Mouse (Mus musculus) midbrain, embryonic 11.5 days (tissue): Measurements from ENCODE around the gene Tespa1. TPM values are rescaled to one million over a fixed set of nuclear protein-coding genes. Genes with fewer than 3 reads are reported as not detected.
A peak's percentile ranks its signal among the peaks of the same experiment; 100 is the strongest.
"Not testable (repeated sequence)": the region's sequence is repeated elsewhere in the genome, so short reads cannot be mapped to it uniquely, and the experiment has no call there.

ENCODE experiments used
- ATAC-seq: fragments of 200-750 bp; cut with Nextera tagmentation; 2 replicates; pipeline ENCODE4 v1.8.0; 2017; ENCODE audit warnings: moderate TSS enrichment, moderate library complexity; ENCODE audit not compliant: low FRiP score
- DNase-seq: peaks from one replicate; pipeline ENCODE4 v3.0.0; 2015; ENCODE audit warnings: low spot score; ENCODE audit errors: missing footprints
- H3K27ac ChIP-seq: fragments of 300-500 bp; sonication (generic); 2 replicates; pipeline ENCODE4 v1.5.1; 2014; ENCODE audit warnings: low read depth, low read length
- H3K27me3 ChIP-seq: fragments of 300-500 bp; sonication (generic); 2 replicates; pipeline ENCODE4 v1.6.1; 2014; ENCODE audit warnings: mild to moderate bottlenecking, low read length, moderate library complexity, mixed read lengths; ENCODE audit not compliant: control insufficient read depth, insufficient read depth
- H3K36me3 ChIP-seq: fragments of 300-500 bp; sonication (generic); 2 replicates; pipeline ENCODE4 v1.6.1; 2014; ENCODE audit warnings: mild to moderate bottlenecking, low read length, moderate library complexity, mixed read lengths; ENCODE audit not compliant: control insufficient read depth, insufficient read depth
- H3K4me1 ChIP-seq: fragments of 300-500 bp; sonication (generic); 2 replicates; pipeline ENCODE4 v1.6.1; 2014; ENCODE audit warnings: low read length; ENCODE audit not compliant: control insufficient read depth, insufficient read depth
- H3K4me2 ChIP-seq: fragments of 300-500 bp; sonication (generic); 2 replicates; pipeline ENCODE4 v1.6.1; 2014; ENCODE audit warnings: mild to moderate bottlenecking, moderate library complexity
- H3K4me3 ChIP-seq: fragments of 300-500 bp; sonication (generic); 2 replicates; pipeline ENCODE4 v1.5.1; 2014; ENCODE audit warnings: low read depth, low read length
- H3K9ac ChIP-seq: fragments of 300-500 bp; sonication (generic); 2 replicates; pipeline ENCODE4 v1.6.1; 2014; ENCODE audit warnings: low read length
- H3K9me3 ChIP-seq: fragments of 300-500 bp; sonication (generic); 2 replicates; pipeline ENCODE4 v1.6.1; 2016; ENCODE audit warnings: low read length; ENCODE audit not compliant: control insufficient read depth
- WGBS: fragments of 180-500 bp; shearing (Covaris S2); extraction: QIAGEN DNeasy Blood & Tissue Kit; methylation state at CpG from one replicate; pipeline ENCODE4 v1.1.7; 2014; 5-methylcytosine and 5-hydroxymethylcytosine counted together
- polyA plus RNA-seq: library from polyadenylated mRNA; unstranded; fragments of >200 nt; fragmentation: Nextera tagmentation; extraction: Ambion mirVana; gene quantifications from 2 replicates; pipeline ENCODE4 v1.2.1, GENCODE M21; 2014

Tespa1 gene
- polyA plus RNA-seq, 1 experiment from 2014 or later = 0.36 TPM

- DNase-seq, H3K9ac ChIP-seq, H3K4me3 ChIP-seq, H3K27me3 ChIP-seq, H3K4me1 ChIP-seq, H3K4me2 ChIP-seq, H3K9me3 ChIP-seq, H3K36me3 ChIP-seq, H3K27ac ChIP-seq, ATAC-seq: not testable (repeated sequence)
- 77% methylated on average over 3 of the region's 5 CpGs for WGBS
These were observed 18.5 kb upstream of the Tespa1 start for GRCm38 (mm10) chr10:130304138-130304537.

- ATAC-seq (no peak), DNase-seq (no peak)
- Histone ChIP-seq H3K4me3 (no peak overlapping the region), H3K27ac (no peak overlapping the region), H3K36me3 (no peaks in the 10 kb centered on the region), H3K27me3 (no peaks in the 10 kb centered on the region), H3K4me1 (no peaks in the 10 kb centered on the region), H3K4me2 (no peak overlapping the region), H3K9me3 (no peaks in the 10 kb centered on the region), H3K9ac (no peak overlapping the region)
- 84% methylated on average over 2 of the region's 2 CpGs for WGBS
These were observed 11.0 kb upstream of the Tespa1 start for GRCm38 (mm10) chr10:130311534-130312227.

- DNase-seq (no peak), ATAC-seq (peak; percentile 81)
- 90% methylated on average over 1 of the region's 1 CpGs for WGBS
- Histone ChIP-seq H3K4me3 (no peak overlapping the region), H3K4me2 (no peak overlapping the region), H3K4me1 (no peaks in the 10 kb centered on the region), H3K27ac (no peak overlapping the region), H3K36me3 (no peaks in the 10 kb centered on the region), H3K27me3 (no peaks in the 10 kb centered on the region), H3K9me3 (no peaks in the 10 kb centered on the region), H3K9ac (no peak overlapping the region)
These were observed 9.1 kb upstream of the Tespa1 start for GRCm38 (mm10) chr10:130313531-130313930.

GRCm38 (mm10) chr10:130314110-130314829 lies 8.4 kb upstream of the Tespa1 start:
- Histone ChIP-seq H3K27me3 (no peaks in the 10 kb centered on the region), H3K4me2 (no peak overlapping the region), H3K9ac (no peak overlapping the region), H3K4me1 (no peaks in the 10 kb centered on the region), H3K27ac (no peak overlapping the region), H3K4me3 (no peak overlapping the region), H3K9me3 (no peaks in the 10 kb centered on the region), H3K36me3 (no peaks in the 10 kb centered on the region)
- ATAC-seq (no peak), DNase-seq (no peak)
- WGBS = 70% methylated on average over 2 of the region's 2 CpGs

- DNase-seq = no peak
- Histone ChIP-seq H3K4me1 (no peaks in the 10 kb centered on the region), H3K9ac (no peak overlapping the region), H3K4me3 (no peak overlapping the region), H3K27ac (no peak overlapping the region), H3K36me3 (no peaks in the 10 kb centered on the region), H3K4me2 (no peak overlapping the region), H3K9me3 (no peaks in the 10 kb centered on the region), H3K27me3 (no peaks in the 10 kb centered on the region)
- no peak for ATAC-seq
These were observed 6.8 kb upstream of the Tespa1 start for GRCm38 (mm10) chr10:130315846-130316245.

- Histone ChIP-seq H3K27ac (no peak overlapping the region), H3K27me3 (no peaks in the 10 kb centered on the region), H3K4me2 (no peak overlapping the region), H3K9me3 (no peaks in the 10 kb centered on the region), H3K36me3 (no peaks in the 10 kb centered on the region), H3K9ac (no peak overlapping the region), H3K4me3 (no peak overlapping the region), H3K4me1 (no peaks in the 10 kb centered on the region)
- DNase-seq (no peak), ATAC-seq (no peak)
- 81% methylated on average over 4 of the region's 4 CpGs for WGBS
These were observed 4.0 kb upstream of the Tespa1 start for GRCm38 (mm10) chr10:130318720-130319119.

GRCm38 (mm10) chr10:130320715-130321114 lies 2.0 kb upstream of the Tespa1 start:
- Histone ChIP-seq H3K4me1 (no peaks in the 10 kb centered on the region), H3K27ac (no peak overlapping the region), H3K4me2 (no peak overlapping the region), H3K9ac (no peak overlapping the region), H3K27me3 (no peaks in the 10 kb centered on the region), H3K36me3 (no peaks in the 10 kb centered on the region), H3K9me3 (no peaks in the 10 kb centered on the region), H3K4me3 (no peak overlapping the region)
- 87% methylated on average over 2 of the region's 2 CpGs for WGBS
- ATAC-seq (no peak), DNase-seq (no peak)

GRCm38 (mm10) chr10:130322062-130322461 lies 608 bp upstream of the Tespa1 start:
- Histone ChIP-seq H3K4me3 (no peak overlapping the region), H3K36me3 (no peaks in the 10 kb centered on the region), H3K4me2 (no peak overlapping the region), H3K9ac (no peak overlapping the region), H3K27me3 (no peaks in the 10 kb centered on the region), H3K9me3 (no peaks in the 10 kb centered on the region), H3K4me1 (no peaks in the 10 kb centered on the region), H3K27ac (no peak overlapping the region)
- DNase-seq (no peak), ATAC-seq (no peak)

- H3K4me3 ChIP-seq = no peak overlapping the region
- DNase-seq (no peak), ATAC-seq (no peak)
- H3K4me2 ChIP-seq = no peak overlapping the region
- WGBS = 87% methylated on average over 4 of the region's 4 CpGs
- H3K9me3 ChIP-seq = no peaks in the 10 kb centered on the region
- no peak overlapping the region for H3K27ac ChIP-seq
- H3K4me1 ChIP-seq = no peaks in the 10 kb centered on the region
- no peaks in the 10 kb centered on the region for H3K36me3 ChIP-seq
- no peak overlapping the region for H3K9ac ChIP-seq
- H3K27me3 ChIP-seq = no peaks in the 10 kb centered on the region
These were observed 1.6 kb downstream of the Tespa1 start for GRCm38 (mm10) chr10:130324243-130324642.
